In the genomic region with DNA sequence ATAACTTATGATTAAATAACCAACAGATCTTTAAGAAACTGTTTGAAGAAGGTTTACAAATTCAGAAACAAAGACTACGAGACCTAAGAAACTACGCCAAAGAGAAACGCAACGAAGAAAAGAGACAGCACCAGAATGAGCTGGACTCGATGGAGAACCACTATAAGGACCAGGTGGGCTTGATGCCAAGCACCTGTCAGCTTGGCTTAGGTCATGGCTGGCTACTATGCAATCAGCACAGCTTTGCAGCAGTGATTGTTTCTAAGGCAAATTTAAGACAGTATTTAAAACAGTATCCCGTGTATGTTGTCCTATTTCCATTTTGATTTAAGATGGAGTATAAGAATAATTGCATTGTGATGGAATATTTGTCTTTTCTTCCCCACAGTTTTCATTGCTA, we compare ENCODE assay signal across 10 mouse cellular contexts. TPM values are rescaled to one million over a fixed set of nuclear protein-coding genes. Genes with fewer than 3 reads are reported as not detected.
A peak's percentile ranks its signal among the peaks of the same experiment; 100 is the strongest.
DNase-seq lines count a peak whose midpoint lies in the region; ATAC-seq lines count a peak whose summit lies in the region.
"Had no signal": no experiment of that assay in that cellular context is flagged by ENCODE, and none has a peak within 500 bp of the region (broad histone marks: within the 10 kb centered on the region; RNA-seq: fewer than 3 reads in every experiment).

No protein-coding gene starts in this region.

- H3K9me3 ChIP-seq in hindbrain, embryonic 15.5 days: no peaks in the 10 kb centered on the region
- no peaks in the 10 kb centered on the region for H3K9me3 ChIP-seq in hindbrain, embryonic 11.5 days (ENCODE audit: control insufficient read depth, low read length)
- H3K9me3 ChIP-seq in forebrain, embryonic 16.5 days (ENCODE audit: control insufficient read depth, low read length): no peaks in the 10 kb centered on the region

- no peak for ATAC-seq in hindbrain, embryonic 15.5 days (ENCODE audit: low FRiP score, low read depth)
- ATAC-seq in hindbrain, embryonic 11.5 days (ENCODE audit: low FRiP score): no peak
- ATAC-seq in forebrain, embryonic 16.5 days: 0 out of 2 replicates have a peak, but pooled peaks have one; percentile 50
- ATAC-seq: lung, postnatal 0 days had no signal

- H3K27me3 ChIP-seq in hindbrain, embryonic 15.5 days: no peaks in the 10 kb centered on the region
- H3K27me3 ChIP-seq in hindbrain, embryonic 11.5 days (ENCODE audit: control insufficient read depth, insufficient read depth, low read length): no peaks in the 10 kb centered on the region
- H3K27me3 ChIP-seq in forebrain, embryonic 16.5 days (replicated peaks; ENCODE audit: control insufficient read depth, insufficient read depth, low read length): no peaks in the 10 kb centered on the region

- no peak overlapping the region for H3K4me3 ChIP-seq in hindbrain, embryonic 15.5 days
- no peak overlapping the region for H3K4me3 ChIP-seq in hindbrain, embryonic 11.5 days (ENCODE audit: low read depth, low read length)
- no peak overlapping the region for H3K4me3 ChIP-seq in forebrain, embryonic 16.5 days (replicated peaks; ENCODE audit: low read length)

- no peak for DNase-seq in hindbrain, embryonic 11.5 days (ENCODE audit: low spot score)
- DNase-seq in brain, adult 2 months (ENCODE audit: low read depth, low spot score): peak; percentile 89
- peak; percentile 85 to 86 for DNase-seq in cerebellum, adult 18-20 months
- DNase-seq in lung, adult 18-20 months: no peak
- DNase-seq in layer of hippocampus, adult 18-20 months (ENCODE audit: low spot score in 2 of 2): no peak
- DNase-seq: heart, postnatal 14 days; liver had no signal

- WGBS in hindbrain, embryonic 15.5 days: 83% methylated on average over 6 of the region's 6 CpGs
- WGBS in hindbrain, embryonic 11.5 days: 95% methylated on average over 6 of the region's 6 CpGs
- 39% methylated on average over 6 of the region's 6 CpGs for WGBS in forebrain, embryonic 16.5 days

- H3K4me1 ChIP-seq in hindbrain, embryonic 15.5 days (replicated peaks): peaks cover 15% of the 10 kb centered on the region
- H3K4me1 ChIP-seq in hindbrain, embryonic 11.5 days (replicated peaks; ENCODE audit: control insufficient read depth, insufficient read depth, low read length): no peaks in the 10 kb centered on the region
- H3K4me1 ChIP-seq in forebrain, embryonic 16.5 days (replicated peaks; ENCODE audit: control insufficient read depth, insufficient read depth, low read length): peaks cover 12% of the 10 kb centered on the region

- H3K9ac ChIP-seq in hindbrain, embryonic 15.5 days: no peak overlapping the region
- no peak overlapping the region for H3K9ac ChIP-seq in hindbrain, embryonic 11.5 days (ENCODE audit: low read depth, low read length)
- H3K9ac ChIP-seq in forebrain, embryonic 16.5 days (replicated peaks; ENCODE audit: low read depth, low read length): no peak overlapping the region

- peaks cover 57% of the 10 kb centered on the region for H3K36me3 ChIP-seq in hindbrain, embryonic 15.5 days
- peaks cover 9% of the 10 kb centered on the region for H3K36me3 ChIP-seq in hindbrain, embryonic 11.5 days (ENCODE audit: control insufficient read depth, insufficient read depth, low read length)
- H3K36me3 ChIP-seq in forebrain, embryonic 16.5 days (ENCODE audit: control insufficient read depth, insufficient read depth): peaks cover 18% of the 10 kb centered on the region

- H3K27ac ChIP-seq in hindbrain, embryonic 15.5 days (replicated peaks): peak overlapping the region; percentile 56
- no peak overlapping the region for H3K27ac ChIP-seq in hindbrain, embryonic 11.5 days (ENCODE audit: low read depth, low read length)
- H3K27ac ChIP-seq in forebrain, embryonic 16.5 days (ENCODE audit: low read length): peak overlapping the region; percentile 28

- H3K4me2 ChIP-seq in hindbrain, embryonic 15.5 days: no peak overlapping the region
- no peak overlapping the region for H3K4me2 ChIP-seq in hindbrain, embryonic 11.5 days (replicated peaks; ENCODE audit: low read depth, low read length)
- H3K4me2 ChIP-seq in forebrain, embryonic 16.5 days (ENCODE audit: low read length): no peak overlapping the region

RNA-seq across cellular contexts. Expression of gene Cep95, which starts 28.8 kb away (rescaled TPM):
- polyA plus RNA-seq in hindbrain, embryonic 15.5 days (2015; fragmentation: Nextera tagmentation; extraction: Ambion mirVana): 14.0 and 16.1 TPM in 2 replicates
- 19.4 and 22.5 TPM in 2 replicates for polyA plus RNA-seq in hindbrain, embryonic 11.5 days (2014; fragmentation: Nextera tagmentation; extraction: Ambion mirVana)
- polyA plus RNA-seq in forebrain, embryonic 16.5 days (2015; fragmentation: Nextera tagmentation; extraction: Ambion mirVana): 22.5 and 25.9 TPM in 2 replicates
- total RNA-seq in layer of hippocampus, adult 18-20 months (2021): 10 to 100 TPM; 10.3 to 10.7 TPM

RNA-seq across cellular contexts. Expression of gene Ddx5, which starts 28.8 kb away (rescaled TPM):
- 340 and 351 TPM in 2 replicates for polyA plus RNA-seq in hindbrain, embryonic 15.5 days (2015; fragmentation: Nextera tagmentation; extraction: Ambion mirVana)
- polyA plus RNA-seq in hindbrain, embryonic 11.5 days (2014; fragmentation: Nextera tagmentation; extraction: Ambion mirVana): 544 and 600 TPM in 2 replicates
- polyA plus RNA-seq in forebrain, embryonic 16.5 days (2015; fragmentation: Nextera tagmentation; extraction: Ambion mirVana): 520 and 566 TPM in 2 replicates
- total RNA-seq in layer of hippocampus, adult 18-20 months (2021): 100 to 1,000 TPM; 768 to 775 TPM

RNA-seq across cellular contexts. Expression of gene Polg2, which starts 38.5 kb away (rescaled TPM):
- polyA plus RNA-seq in hindbrain, embryonic 15.5 days (2015; fragmentation: Nextera tagmentation; extraction: Ambion mirVana): 8.4 and 8.8 TPM in 2 replicates
- polyA plus RNA-seq in hindbrain, embryonic 11.5 days (2014; fragmentation: Nextera tagmentation; extraction: Ambion mirVana): 9.5 and 11.0 TPM in 2 replicates
- polyA plus RNA-seq in forebrain, embryonic 16.5 days (2015; fragmentation: Nextera tagmentation; extraction: Ambion mirVana): 8.8 and 8.9 TPM in 2 replicates
- total RNA-seq in layer of hippocampus, adult 18-20 months (2021): 1 to 10 TPM; 4.0 to 4.9 TPM

Comparison
In these comparisons a context has a peak if more than half of its experiments do, and no peak if none do; other contexts are left out.
1. DNase-seq: peak in brain, adult 2 months (single experiment) and cerebellum, adult 18-20 months (2 of 2); none in hindbrain, embryonic 11.5 days (single experiment), lung, adult 18-20 months (0 of 2) and layer of hippocampus, adult 18-20 months (0 of 2).